In the genomic region with DNA sequence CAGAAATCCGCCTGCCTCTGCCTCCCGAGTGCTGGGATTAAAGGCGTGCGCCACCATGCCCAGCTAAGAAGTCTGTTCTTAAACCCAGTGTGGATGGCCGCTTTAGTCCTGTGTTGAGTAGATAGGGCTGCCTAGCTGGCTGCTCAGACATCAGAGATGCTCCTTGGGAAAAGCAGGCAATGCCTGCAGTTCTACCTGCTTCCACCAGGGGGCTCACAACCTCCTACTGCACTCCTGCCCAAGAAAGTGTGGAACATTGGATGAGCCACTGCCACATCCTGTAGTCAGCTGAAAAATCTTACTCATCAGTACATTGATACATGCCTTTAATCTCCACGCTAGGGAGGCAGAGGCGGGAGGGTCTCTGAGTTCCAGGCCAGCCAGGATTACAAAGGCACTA, we compare ENCODE assay signal across 8 mouse cellular contexts. TPM values are rescaled to one million over a fixed set of nuclear protein-coding genes. Genes with fewer than 3 reads are reported as not detected.
DNase-seq lines count a peak whose midpoint lies in the region; ATAC-seq and TF ChIP-seq lines count a peak whose summit lies in the region.

No protein-coding gene starts in this region.

- no peaks in the 10 kb centered on the region for H3K4me1 ChIP-seq in embryonic facial prominence, embryonic 11.5 days (ENCODE audit: control insufficient read depth, insufficient read depth, low read length)
- H3K4me1 ChIP-seq in kidney, adult 2 months (ENCODE audit: control insufficient read depth, insufficient read depth, low read length), result peaks cover 22% of the 10 kb centered on the region
- H3K4me1 ChIP-seq in limb, embryonic 13.5 days, result peaks cover 11% of the 10 kb centered on the region; the same call in 1 of the 2 replicates
- H3K4me1 ChIP-seq in midbrain, embryonic 15.5 days, result peaks cover 12% of the 10 kb centered on the region

- no peak overlapping the region for H3K4me2 ChIP-seq in embryonic facial prominence, embryonic 11.5 days (ENCODE audit: low read depth, low read length)
- H3K4me2 ChIP-seq in limb, embryonic 13.5 days (replicated peaks), result no peak overlapping the region
- H3K4me2 ChIP-seq in midbrain, embryonic 15.5 days, result no peak overlapping the region

- no peaks in the 10 kb centered on the region for H3K27me3 ChIP-seq in embryonic facial prominence, embryonic 11.5 days (ENCODE audit: control insufficient read depth, insufficient read depth, low read length)
- no peaks in the 10 kb centered on the region for H3K27me3 ChIP-seq in kidney, adult 2 months (replicated peaks; ENCODE audit: control insufficient read depth, insufficient read depth, low read length)
- H3K27me3 ChIP-seq in limb, embryonic 13.5 days, result no peaks in the 10 kb centered on the region
- no peaks in the 10 kb centered on the region for H3K27me3 ChIP-seq in midbrain, embryonic 15.5 days (replicated peaks)

- TF ChIP-seq POLR2A in kidney, adult 2 months (IDR thresholded peaks at IDR 0.05; ENCODE audit: low read depth, low read length), result no peak

- H3K9me3 ChIP-seq in embryonic facial prominence, embryonic 11.5 days (replicated peaks; ENCODE audit: control insufficient read depth, low read length), result no peaks in the 10 kb centered on the region
- no peaks in the 10 kb centered on the region for H3K9me3 ChIP-seq in limb, embryonic 13.5 days
- H3K9me3 ChIP-seq in midbrain, embryonic 15.5 days, result no peaks in the 10 kb centered on the region

- peak; percentile 59 for DNase-seq in A20 (ENCODE audit: low read depth, low spot score)
- DNase-seq in adrenal gland, postnatal 25 days, result peak; percentile 67
- DNase-seq in embryonic facial prominence, embryonic 11.5 days (ENCODE audit: low spot score), result peak; percentile 87
- DNase-seq in heart, adult 8-10 months (ENCODE audit: low spot score), result peak; percentile 81
- peak; percentile 89 for DNase-seq in kidney, adult 2 months
- peak; percentile 82 to 88 for DNase-seq in spleen, postnatal 10 days (ENCODE audit: low spot score in 2 of 2)

- H3K27ac ChIP-seq in embryonic facial prominence, embryonic 11.5 days (replicated peaks; ENCODE audit: low read depth, low read length), result no peak overlapping the region
- no peak overlapping the region for H3K27ac ChIP-seq in kidney, adult 2 months (ENCODE audit: insufficient read depth, low read depth, low read length)
- H3K27ac ChIP-seq in limb, embryonic 13.5 days, result no peak overlapping the region
- H3K27ac ChIP-seq in midbrain, embryonic 15.5 days, result peak overlapping the region; percentile 66

- ATAC-seq in embryonic facial prominence, embryonic 11.5 days (replicated peaks; ENCODE audit: insufficient number of reproducible peaks, low FRiP score, low TSS enrichment, low read depth), result no peak
- peak; percentile 22; the same call in 1 of the 2 replicates for ATAC-seq in limb, embryonic 13.5 days (ENCODE audit: low FRiP score, low read depth)
- ATAC-seq in midbrain, embryonic 15.5 days (replicated peaks), result peak; percentile 48; the same call in 1 of the 2 replicates

- H3K36me3 ChIP-seq in embryonic facial prominence, embryonic 11.5 days (replicated peaks; ENCODE audit: control insufficient read depth, insufficient read depth, low read depth, low read length), result peaks cover 18% of the 10 kb centered on the region
- no peaks in the 10 kb centered on the region; the same call in 1 of the 2 replicates for H3K36me3 ChIP-seq in kidney, adult 2 months (ENCODE audit: control insufficient read depth, insufficient read depth, low read length)
- peaks cover 68% of the 10 kb centered on the region for H3K36me3 ChIP-seq in limb, embryonic 13.5 days
- peaks cover 31% of the 10 kb centered on the region for H3K36me3 ChIP-seq in midbrain, embryonic 15.5 days (replicated peaks)

- peak; percentile 97 for TF ChIP-seq CTCF in kidney, adult 2 months (conservative IDR thresholded peaks at IDR 0.05; ENCODE audit: insufficient read depth, insufficient read length, low read depth, low read length)

- H3K4me3 ChIP-seq in embryonic facial prominence, embryonic 11.5 days (ENCODE audit: low read depth, low read length), result no peak overlapping the region
- no peak overlapping the region for H3K4me3 ChIP-seq in kidney, adult 2 months (ENCODE audit: insufficient read depth, low read depth, low read length)
- H3K4me3 ChIP-seq in limb, embryonic 13.5 days, result no peak overlapping the region
- H3K4me3 ChIP-seq in midbrain, embryonic 15.5 days, result no peak overlapping the region

- no peak overlapping the region for H3K9ac ChIP-seq in embryonic facial prominence, embryonic 11.5 days (replicated peaks; ENCODE audit: low read length)
- H3K9ac ChIP-seq in limb, embryonic 13.5 days, result no peak overlapping the region
- H3K9ac ChIP-seq in midbrain, embryonic 15.5 days, result no peak overlapping the region

- WGBS in embryonic facial prominence, embryonic 11.5 days, result 53% methylated on average over 7 of the region's 7 CpGs
- WGBS in kidney, adult 2 months, result 52% methylated on average over 7 of the region's 7 CpGs
- WGBS in limb, embryonic 13.5 days, result 55% methylated on average over 7 of the region's 7 CpGs
- WGBS in midbrain, embryonic 15.5 days, result 51% methylated on average over 7 of the region's 7 CpGs

RNA-seq across cellular contexts. Expression of gene Gpd1, which starts 2.5 kb away (rescaled TPM):
- total RNA-seq in adrenal gland, postnatal 25 days (2021), result 639 and 861 TPM in 2 replicates
- 0.10 and 0.18 TPM in 2 replicates for polyA plus RNA-seq in embryonic facial prominence, embryonic 11.5 days (2014; fragmentation: Nextera tagmentation; extraction: Ambion mirVana)
- 10 to 100 TPM; 38.6 to 59.0 (median 49.5) TPM for total RNA-seq in heart, adult 8-10 months (2022)
- polyA plus RNA-seq in kidney, adult 2 months (2012; rRNA removed), result 427 and 506 TPM in 2 replicates
- polyA plus RNA-seq in limb, embryonic 13.5 days (2015; fragmentation: Nextera tagmentation; extraction: Ambion mirVana), result 0.27 and 0.55 TPM in 2 replicates
- polyA plus RNA-seq in midbrain, embryonic 15.5 days (2015; fragmentation: Nextera tagmentation; extraction: Ambion mirVana), result 1.5 and 1.8 TPM in 2 replicates

RNA-seq across cellular contexts. Expression of gene Gm17349, which starts 9.6 kb away (rescaled TPM):
- total RNA-seq in adrenal gland, postnatal 25 days (2021), result 30.4 and 43.7 TPM in 2 replicates
- polyA plus RNA-seq in embryonic facial prominence, embryonic 11.5 days (2014; fragmentation: Nextera tagmentation; extraction: Ambion mirVana), result not detected in 2 replicates
- 1 to 10 TPM; 2.4 to 3.3 (median 2.9) TPM for total RNA-seq in heart, adult 8-10 months (2022)
- 0.58 TPM in 1 of 2 replicates, not detected in the other for polyA plus RNA-seq in kidney, adult 2 months (2012; rRNA removed)
- polyA plus RNA-seq in limb, embryonic 13.5 days (2015; fragmentation: Nextera tagmentation; extraction: Ambion mirVana), result not detected in 2 replicates
- not detected in 2 replicates for polyA plus RNA-seq in midbrain, embryonic 15.5 days (2015; fragmentation: Nextera tagmentation; extraction: Ambion mirVana)

RNA-seq across cellular contexts. Expression of gene Cox14, which starts 10.6 kb away (rescaled TPM):
- 217 and 256 TPM in 2 replicates for total RNA-seq in adrenal gland, postnatal 25 days (2021)
- 122 and 152 TPM in 2 replicates for polyA plus RNA-seq in embryonic facial prominence, embryonic 11.5 days (2014; fragmentation: Nextera tagmentation; extraction: Ambion mirVana)
- total RNA-seq in heart, adult 8-10 months (2022), result 100 to 1,000 TPM; 240 to 284 (median 258) TPM
- 263 and 269 TPM in 2 replicates for polyA plus RNA-seq in kidney, adult 2 months (2012; rRNA removed)
- 139 and 143 TPM in 2 replicates for polyA plus RNA-seq in limb, embryonic 13.5 days (2015; fragmentation: Nextera tagmentation; extraction: Ambion mirVana)
- 150 and 157 TPM in 2 replicates for polyA plus RNA-seq in midbrain, embryonic 15.5 days (2015; fragmentation: Nextera tagmentation; extraction: Ambion mirVana)

RNA-seq across cellular contexts. Expression of gene Smarcd1, which starts 12.9 kb away (rescaled TPM):
- 51.9 and 63.6 TPM in 2 replicates for total RNA-seq in adrenal gland, postnatal 25 days (2021)
- polyA plus RNA-seq in embryonic facial prominence, embryonic 11.5 days (2014; fragmentation: Nextera tagmentation; extraction: Ambion mirVana), result 66.8 and 81.1 TPM in 2 replicates
- total RNA-seq in heart, adult 8-10 months (2022), result 10 to 100 TPM; 21.7 to 25.8 (median 24.5) TPM
- polyA plus RNA-seq in kidney, adult 2 months (2012; rRNA removed), result 27.7 and 29.5 TPM in 2 replicates
- 54.0 and 58.7 TPM in 2 replicates for polyA plus RNA-seq in limb, embryonic 13.5 days (2015; fragmentation: Nextera tagmentation; extraction: Ambion mirVana)
- 114 and 119 TPM in 2 replicates for polyA plus RNA-seq in midbrain, embryonic 15.5 days (2015; fragmentation: Nextera tagmentation; extraction: Ambion mirVana)

RNA-seq across cellular contexts. Expression of gene Asic1, which starts 44.7 kb away (rescaled TPM):
- 0.33 and 0.49 TPM in 2 replicates for total RNA-seq in adrenal gland, postnatal 25 days (2021)
- 2.6 and 4.1 TPM in 2 replicates for polyA plus RNA-seq in embryonic facial prominence, embryonic 11.5 days (2014; fragmentation: Nextera tagmentation; extraction: Ambion mirVana)
- under 1 TPM; 0.14 to 0.56 (median 0.35) TPM for total RNA-seq in heart, adult 8-10 months (2022)
- polyA plus RNA-seq in kidney, adult 2 months (2012; rRNA removed), result 0.34 and 0.37 TPM in 2 replicates
- polyA plus RNA-seq in limb, embryonic 13.5 days (2015; fragmentation: Nextera tagmentation; extraction: Ambion mirVana), result 1.7 and 1.8 TPM in 2 replicates
- polyA plus RNA-seq in midbrain, embryonic 15.5 days (2015; fragmentation: Nextera tagmentation; extraction: Ambion mirVana), result 64.0 and 65.9 TPM in 2 replicates

Comparison
In these comparisons a context has a peak if more than half of its experiments do, and no peak if none do; other contexts are left out.
1. RNA of gene Gpd1, which starts 2.5 kb away (polyA plus RNA-seq): 427 to 506 TPM in kidney, adult 2 months; 1.5 to 1.8 TPM in midbrain, embryonic 15.5 days, 0.27 to 0.55 TPM in limb, embryonic 13.5 days and 0.10 to 0.18 TPM in embryonic facial prominence, embryonic 11.5 days; every median in the first group is over 100 times any median in the second.
2. Peak in every context shown above with its lines, with median percentiles within 50 percentile points of each other: DNase-seq.